Mouse (Mus musculus) ZHBTc4 (cell line): Measurements from ENCODE around the gene Arl9.
A peak's percentile ranks its signal among the peaks of the same experiment; 100 is the strongest.
"Not testable (repeated sequence)": the region's sequence is repeated elsewhere in the genome, so short reads cannot be mapped to it uniquely, and the experiment has no call there.

Experiments
- DNase-seq: peaks from one replicate; pipeline ENCODE4 v3.0.0-alpha.2; 2011; ENCODE audit warnings: low read depth, low spot score

Arl9 gene

DNA sequence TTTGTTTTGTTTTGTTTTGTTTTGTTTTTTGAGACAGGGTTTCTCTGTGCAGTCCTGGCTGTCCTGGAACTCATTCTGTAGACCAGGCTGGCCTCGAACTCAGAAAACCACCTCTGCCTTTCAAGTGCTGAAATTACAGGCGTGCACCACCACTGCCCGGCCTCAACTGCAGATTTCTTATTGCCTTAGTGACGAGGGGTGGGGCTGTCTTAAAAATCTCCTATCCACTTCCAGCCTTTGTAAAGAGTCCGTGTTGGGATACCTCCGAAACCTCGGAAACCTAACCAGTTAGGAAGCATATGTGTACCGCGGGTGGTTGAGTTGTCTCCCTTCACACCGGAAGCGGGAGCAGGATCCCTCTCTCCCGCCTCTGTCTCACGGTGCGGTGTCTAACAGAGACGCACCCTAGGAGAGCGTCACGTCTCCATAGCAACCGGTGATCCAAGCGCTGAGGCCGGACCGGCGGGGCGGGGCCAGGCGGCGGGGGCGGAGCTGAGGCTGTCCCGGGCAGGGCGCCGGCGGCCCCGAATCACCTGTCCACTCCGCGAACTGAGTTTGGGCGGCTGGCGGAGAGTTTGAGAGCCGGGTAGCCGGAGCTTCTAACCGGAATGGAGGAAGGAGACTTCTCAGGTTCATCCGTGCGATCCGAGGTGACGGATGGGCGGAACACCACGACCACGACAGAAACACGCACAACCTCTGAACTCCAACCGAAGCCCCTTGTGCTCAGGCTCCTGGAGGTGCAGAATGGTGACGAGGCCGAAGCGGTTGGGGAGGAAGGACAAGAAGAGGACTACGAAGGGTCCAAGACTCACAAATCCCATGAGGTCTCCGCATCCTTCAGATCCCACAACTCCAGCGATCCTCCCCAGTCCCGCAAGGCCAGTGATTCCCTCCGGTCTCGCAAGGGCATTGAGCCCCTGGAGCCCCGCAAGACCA is 12.0 kb downstream of the Arl9 start, which contains the start of gene Thegl:
Thegl (plus strand) TSS at position 480 of the 939 bp plus-strand sequence.
- DNase-seq: peak; percentile 91

GRCm38 (mm10) chr5:77028034-77028433 is 24.2 kb downstream of the Arl9 start:
- DNase-seq: no peak

DNA sequence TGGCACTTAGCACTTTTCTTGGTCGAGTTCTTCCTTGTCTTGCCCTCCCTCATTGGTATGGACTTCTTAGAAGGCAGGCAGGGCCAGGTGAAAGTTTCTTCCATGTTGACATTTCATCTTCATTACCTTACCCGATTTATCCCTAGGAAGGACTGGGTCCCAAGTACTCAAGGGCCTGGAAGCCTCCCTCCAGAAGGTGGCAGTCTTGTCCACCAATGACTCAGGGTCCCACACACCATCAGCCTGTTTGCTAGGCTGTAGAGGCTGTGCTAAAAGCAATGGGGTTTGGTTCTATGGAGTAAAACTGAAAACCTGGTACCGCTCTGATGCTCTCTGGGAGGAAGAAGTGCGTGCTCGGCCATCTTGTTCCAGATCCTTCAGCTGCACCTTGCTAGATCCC is 25.9 kb downstream of the Arl9 start:
- peak; percentile 67 for DNase-seq

DNA sequence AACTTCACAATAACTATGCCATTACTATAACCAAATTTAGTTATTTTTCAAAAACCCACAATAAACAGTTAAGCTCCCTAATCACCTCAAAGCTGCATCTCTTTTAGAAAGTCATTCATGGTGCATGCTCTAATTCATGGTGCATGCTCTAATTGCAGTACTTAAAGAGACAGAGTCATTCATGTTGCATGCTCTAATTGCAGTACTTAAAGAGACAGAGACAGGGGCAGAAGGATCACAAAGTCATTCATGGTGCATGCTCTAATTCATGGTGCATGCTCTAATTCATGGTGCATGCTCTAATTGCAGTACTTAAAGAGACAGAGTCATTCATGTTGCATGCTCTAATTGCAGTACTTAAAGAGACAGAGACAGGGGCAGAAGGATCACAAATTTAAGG is 31.2 kb downstream of the Arl9 start:
- DNase-seq: not testable (repeated sequence)

- DNase-seq: no peak
Observed at GRCm38 (mm10) chr5:77038451-77038850, 34.6 kb downstream of the Arl9 start.

DNA sequence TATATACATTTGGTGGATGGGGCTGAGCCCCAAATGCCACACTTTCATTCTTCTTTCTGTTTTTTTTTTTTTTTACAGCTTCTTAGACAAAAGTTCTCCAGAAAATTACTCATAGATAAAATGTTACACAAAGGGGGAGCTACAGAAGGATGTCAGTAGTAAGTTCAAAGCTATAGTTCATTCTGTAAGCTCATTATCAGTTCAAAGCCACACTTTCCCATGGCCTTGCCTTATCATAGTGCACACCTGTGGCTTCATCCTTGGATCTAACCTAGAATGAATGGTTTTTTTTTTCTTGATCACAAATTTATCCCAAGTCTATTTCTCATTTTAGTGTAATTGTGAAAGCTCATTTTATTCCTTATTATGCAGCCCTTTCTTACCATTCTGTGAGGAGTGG is 35.5 kb downstream of the Arl9 start:
- no peak for DNase-seq

DNA sequence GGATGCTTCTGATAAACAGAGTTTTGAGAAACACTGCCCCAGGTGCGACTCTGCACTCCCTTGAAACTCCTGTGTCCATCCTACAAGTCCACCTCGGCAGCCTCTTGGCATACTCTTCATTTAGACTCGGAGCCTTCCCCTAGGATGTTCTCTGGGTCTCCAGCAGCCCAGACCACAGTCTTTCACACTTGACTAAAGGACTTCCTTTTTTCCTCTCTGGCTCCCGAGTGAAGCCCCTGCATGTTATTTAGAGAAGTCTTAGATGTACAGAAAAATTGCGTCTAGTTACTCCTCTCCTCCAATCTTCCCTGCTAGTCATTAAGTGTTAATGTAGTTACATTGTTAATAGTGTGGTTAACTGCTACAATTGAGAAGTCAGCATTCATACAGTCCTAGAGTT is 40.5 kb downstream of the Arl9 start:
- DNase-seq: no peak

DNA sequence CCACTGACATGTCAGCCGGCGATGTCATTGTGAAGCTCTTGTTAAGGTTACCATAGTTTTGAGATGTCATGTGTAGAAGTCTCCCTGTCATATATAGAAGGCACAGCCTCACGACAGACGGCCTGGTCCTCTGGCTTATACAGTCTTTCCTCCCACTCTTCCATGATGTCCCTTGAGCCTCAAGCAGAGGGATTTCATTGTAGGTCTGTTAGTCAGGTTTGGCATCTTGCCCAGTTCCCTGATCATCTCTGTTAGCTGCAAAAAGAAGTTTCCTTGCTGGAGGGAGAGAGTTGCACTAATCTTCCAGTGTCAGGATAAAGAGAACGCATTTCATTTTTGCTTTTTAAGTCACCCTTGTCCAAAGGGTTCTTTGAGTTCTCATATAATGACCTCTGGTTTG is 48.8 kb downstream of the Arl9 start:
- DNase-seq: no peak

DNA sequence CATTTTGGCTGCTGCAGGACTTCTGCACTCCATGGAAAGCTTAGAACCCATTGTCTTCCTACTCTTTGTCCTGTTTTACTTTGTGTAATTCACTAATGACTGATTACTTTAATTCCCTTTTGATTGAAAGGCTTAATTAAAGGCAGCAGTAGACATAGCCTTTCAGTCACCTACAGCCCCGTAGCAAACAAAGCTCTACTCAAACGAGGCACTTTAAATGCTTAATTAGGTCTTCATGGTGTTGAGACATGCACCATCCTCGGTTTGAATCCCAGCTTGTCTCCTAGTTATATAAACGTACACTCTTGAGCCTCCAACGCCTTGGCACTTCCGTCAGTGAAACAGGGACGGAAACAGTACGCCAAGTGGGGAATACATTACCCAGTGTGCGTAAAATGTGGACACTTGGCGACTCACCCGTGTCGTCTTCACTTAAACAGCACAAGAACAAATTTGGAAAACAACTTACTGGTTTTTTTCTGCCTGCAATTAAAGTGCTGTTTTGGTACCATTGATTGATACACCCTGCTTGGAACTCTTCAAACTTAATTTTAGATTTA is 53.1 kb downstream of the Arl9 start:
- DNase-seq: no peak
